8 mouse cellular contexts compared by ENCODE assay signal in genomic region chr17:46751056-46751793, GRCm38 (mm10). TPM values are rescaled to one million over a fixed set of nuclear protein-coding genes. Genes with fewer than 3 reads are reported as not detected.
DNase-seq lines count a peak whose midpoint lies in the region; ATAC-seq lines count a peak whose summit lies in the region.

No protein-coding gene starts in this region.

- H3K4me1 ChIP-seq in embryonic facial prominence, embryonic 11.5 days (ENCODE audit: control insufficient read depth, insufficient read depth, low read length), result no peaks in the 10 kb centered on the region
- peaks cover 41% of the 10 kb centered on the region for H3K4me1 ChIP-seq in megakaryocyte, embryonic 14.5 days

- no peaks in the 10 kb centered on the region for H3K27me3 ChIP-seq in embryonic facial prominence, embryonic 11.5 days (ENCODE audit: control insufficient read depth, insufficient read depth, low read length)
- no peaks in the 10 kb centered on the region for H3K27me3 ChIP-seq in megakaryocyte, embryonic 14.5 days (replicated peaks)

- intact Hi-C loops in heart, postnatal 10 days (cut with DNase I), result no loop called here

- no peaks in the 10 kb centered on the region for H3K9me3 ChIP-seq in embryonic facial prominence, embryonic 11.5 days (replicated peaks; ENCODE audit: control insufficient read depth, low read length)
- peaks cover 8% of the 10 kb centered on the region for H3K9me3 ChIP-seq in megakaryocyte, embryonic 14.5 days

- H3K9ac ChIP-seq in embryonic facial prominence, embryonic 11.5 days (replicated peaks; ENCODE audit: low read length), result peak overlapping the region; percentile 71

- peak overlapping the region; percentile 78 for H3K27ac ChIP-seq in embryonic facial prominence, embryonic 11.5 days (replicated peaks; ENCODE audit: low read depth, low read length)

- no peak for ATAC-seq in embryonic facial prominence, embryonic 11.5 days (replicated peaks; ENCODE audit: insufficient number of reproducible peaks, low FRiP score, low TSS enrichment, low read depth)
- ATAC-seq in inflammation-experienced regulatory T-cells, adult 6 months, result peak; percentile 32

- peak; percentile 72 to 81 for DNase-seq in heart, adult 9 months (ENCODE audit: low spot score in 2 of 2)
- DNase-seq in heart, postnatal 10 days, result no peak
- peak; percentile 85 for DNase-seq in CD4-positive helper T cell, adult 2 months (ENCODE audit: low read depth, low spot score)
- DNase-seq in embryonic facial prominence, embryonic 11.5 days (ENCODE audit: low spot score), result no peak
- DNase-seq in telencephalon, adult 2 months (ENCODE audit: low read depth, low spot score), result peak; percentile 50
- no peak for DNase-seq in cerebellum, postnatal 36 days

- H3K36me3 ChIP-seq in embryonic facial prominence, embryonic 11.5 days (replicated peaks; ENCODE audit: control insufficient read depth, insufficient read depth, low read depth, low read length), result no peaks in the 10 kb centered on the region
- peaks cover 25% of the 10 kb centered on the region for H3K36me3 ChIP-seq in megakaryocyte, embryonic 14.5 days (replicated peaks; ENCODE audit: low read length)

- H3K4me2 ChIP-seq in embryonic facial prominence, embryonic 11.5 days (ENCODE audit: low read depth, low read length), result peak overlapping the region; percentile 50

- H3K4me3 ChIP-seq in embryonic facial prominence, embryonic 11.5 days (ENCODE audit: low read depth, low read length), result peak overlapping the region; percentile 73
- peak overlapping the region; percentile 96 for H3K4me3 ChIP-seq in megakaryocyte, embryonic 14.5 days (replicated peaks)

- 28% methylated on average over 16 of the region's 16 CpGs for WGBS in embryonic facial prominence, embryonic 11.5 days

RNA-seq across cellular contexts. Expression of gene Cnpy3, which starts 0.8 kb away (rescaled TPM):
- total RNA-seq in heart, postnatal 10 days (2021), result 10 to 100 TPM; 23.9 to 25.8 TPM
- 52.2 and 55.1 TPM in 2 replicates for polyA plus RNA-seq in embryonic facial prominence, embryonic 11.5 days (2014; fragmentation: Nextera tagmentation; extraction: Ambion mirVana)
- 10 to 100 TPM; 19.1 to 36.3 (median 27.8) TPM for polyA plus RNA-seq in inflammation-experienced regulatory T-cells, adult 6 months (2017; shearing (Covaris generic))
- polyA plus RNA-seq in megakaryocyte, embryonic 14.5 days (2012; ENCODE audit: insufficient read depth, low replicate concordance), result 133 and 243 TPM in 2 replicates

RNA-seq across cellular contexts. Expression of gene Ptcra, which starts 12.3 kb away (rescaled TPM):
- total RNA-seq in heart, postnatal 10 days (2021), result not detected
- 0.32 and 0.49 TPM in 2 replicates for polyA plus RNA-seq in embryonic facial prominence, embryonic 11.5 days (2014; fragmentation: Nextera tagmentation; extraction: Ambion mirVana)
- polyA plus RNA-seq in inflammation-experienced regulatory T-cells, adult 6 months (2017; shearing (Covaris generic)), result under 1 TPM in 2 of 3 experiments, not detected in 1; 0.44 to 0.47 TPM
- not detected in 2 replicates for polyA plus RNA-seq in megakaryocyte, embryonic 14.5 days (2012; ENCODE audit: insufficient read depth, low replicate concordance)

RNA-seq across cellular contexts. Expression of gene 2310039H08Rik, which starts 21.2 kb away (rescaled TPM):
- 10 to 100 TPM; 26.8 to 28.2 TPM for total RNA-seq in heart, postnatal 10 days (2021)
- polyA plus RNA-seq in embryonic facial prominence, embryonic 11.5 days (2014; fragmentation: Nextera tagmentation; extraction: Ambion mirVana), result 54.1 and 56.0 TPM in 2 replicates
- polyA plus RNA-seq in inflammation-experienced regulatory T-cells, adult 6 months (2017; shearing (Covaris generic)), result 10 to 100 TPM; 16.4 to 17.9 (median 17.3) TPM
- 143 and 286 TPM in 2 replicates for polyA plus RNA-seq in megakaryocyte, embryonic 14.5 days (2012; ENCODE audit: insufficient read depth, low replicate concordance)

RNA-seq across cellular contexts. Expression of gene Gnmt, which starts 22.3 kb away (rescaled TPM):
- total RNA-seq in heart, postnatal 10 days (2021), result under 1 TPM; 0.32 to 0.93 TPM
- 0.35 and 0.62 TPM in 2 replicates for polyA plus RNA-seq in embryonic facial prominence, embryonic 11.5 days (2014; fragmentation: Nextera tagmentation; extraction: Ambion mirVana)
- 1 to 10 TPM in 1 of 3 experiments, under 1 TPM in 2; 0.40 to 2.3 (median 0.72) TPM for polyA plus RNA-seq in inflammation-experienced regulatory T-cells, adult 6 months (2017; shearing (Covaris generic))
- 5.0 TPM in 1 of 2 replicates, not detected in the other for polyA plus RNA-seq in megakaryocyte, embryonic 14.5 days (2012; ENCODE audit: insufficient read depth, low replicate concordance)

RNA-seq across cellular contexts. Expression of gene Rpl7l1, which starts 31.2 kb away (rescaled TPM):
- total RNA-seq in heart, postnatal 10 days (2021), result 10 to 100 TPM; 58.6 to 69.7 TPM
- 198 and 207 TPM in 2 replicates for polyA plus RNA-seq in embryonic facial prominence, embryonic 11.5 days (2014; fragmentation: Nextera tagmentation; extraction: Ambion mirVana)
- polyA plus RNA-seq in inflammation-experienced regulatory T-cells, adult 6 months (2017; shearing (Covaris generic)), result 100 to 1,000 TPM; 120 to 149 (median 139) TPM
- 1.1 and 4.7 TPM in 2 replicates for polyA plus RNA-seq in megakaryocyte, embryonic 14.5 days (2012; ENCODE audit: insufficient read depth, low replicate concordance)

Comparison
In these comparisons a context has a peak if more than half of its experiments do, and no peak if none do; other contexts are left out.
1. DNase-seq: peak in heart, adult 9 months (2 of 2), CD4-positive helper T cell, adult 2 months (single experiment) and telencephalon, adult 2 months (single experiment); none in heart, postnatal 10 days (0 of 2), embryonic facial prominence, embryonic 11.5 days (single experiment) and cerebellum, postnatal 36 days (0 of 2).